Mouse (Mus musculus) midbrain, embryonic 10.5 days (tissue): ENCODE results near the gene Cradd. TPM values are rescaled to one million over a fixed set of nuclear protein-coding genes. Genes with fewer than 3 reads are reported as not detected.

Experiments used
- DNase-seq: peaks from one replicate; pipeline ENCODE4 v3.0.0-alpha.2; 2017; ENCODE audit warnings: low spot score
- H3K27ac ChIP-seq: fragments of 300-500 bp; sonication (generic); replicated peaks from 2 replicates; pipeline ENCODE4 v1.5.1; 2016; ENCODE audit warnings: mild to moderate bottlenecking
- H3K27me3 ChIP-seq: fragments of 300-500 bp; sonication (generic); 2 replicates; pipeline ENCODE4 v1.6.1; 2016; ENCODE audit warnings: low read depth, mild to moderate bottlenecking; ENCODE audit not compliant: poor library complexity, severe bottlenecking
- H3K36me3 ChIP-seq: fragments of 300-500 bp; sonication (generic); 2 replicates; pipeline ENCODE4 v1.6.1; 2016; ENCODE audit warnings: mild to moderate bottlenecking, moderate library complexity
- H3K4me1 ChIP-seq: fragments of 300-500 bp; sonication (generic); 2 replicates; pipeline ENCODE4 v1.6.1; 2016
- H3K4me3 ChIP-seq: fragments of 300-500 bp; sonication (generic); 2 replicates; pipeline ENCODE4 v1.5.1; 2016; ENCODE audit warnings: mild to moderate bottlenecking, moderate library complexity
- H3K9me3 ChIP-seq: fragments of 300-500 bp; sonication (generic); replicated peaks from 2 replicates; pipeline ENCODE4 v1.6.1; 2016; ENCODE audit warnings: mild to moderate bottlenecking
- WGBS: fragments of 180-500 bp; shearing (Covaris S2); methylation state at CpG from one replicate; pipeline ENCODE4 v1.1.7; 2016; 5-methylcytosine and 5-hydroxymethylcytosine counted together
- polyA plus RNA-seq: library from polyadenylated mRNA; unstranded; fragments of >200 nt; fragmentation: Nextera tagmentation; extraction: Ambion mirVana; gene quantifications from 2 replicates; pipeline ENCODE4 v1.2.1, GENCODE M21; 2016

The Cradd gene
- polyA plus RNA-seq, 1 experiment from 2014 or later = 14.4 TPM

GRCm38 (mm10) chr10:95174260-95174659, 149.7 kb downstream of the Cradd start:
- no peaks in the 10 kb centered on the region for H3K36me3 ChIP-seq
- no peak for DNase-seq
- peaks cover 22% of the 10 kb centered on the region for H3K4me1 ChIP-seq
- H3K9me3 ChIP-seq = no peaks in the 10 kb centered on the region
- 74% methylated on average over 6 of the region's 6 CpGs for WGBS
- H3K27ac ChIP-seq = no peak overlapping the region
- 0 out of 2 replicates have a peak, but pooled peaks cover 4% of the 10 kb centered on the region for H3K27me3 ChIP-seq
- H3K4me3 ChIP-seq = no peak overlapping the region

- 0 out of 2 replicates have a peak, but pooled peaks cover 4% of the 10 kb centered on the region for H3K27me3 ChIP-seq
- DNase-seq = no peak
- H3K27ac ChIP-seq = no peak overlapping the region
- no peaks in the 10 kb centered on the region for H3K36me3 ChIP-seq
- no peaks in the 10 kb centered on the region for H3K9me3 ChIP-seq
- H3K4me1 ChIP-seq = peaks cover 21% of the 10 kb centered on the region
- 89% methylated on average over 9 of the region's 9 CpGs for WGBS
- no peak overlapping the region for H3K4me3 ChIP-seq
Measured at GRCm38 (mm10) chr10:95170721-95171354, 153.1 kb downstream of the Cradd start.

GRCm38 (mm10) chr10:95164949-95165348, 159.0 kb downstream of the Cradd start:
- Histone ChIP-seq H3K4me1 (no peaks in the 10 kb centered on the region), H3K9me3 (no peaks in the 10 kb centered on the region), H3K36me3 (no peaks in the 10 kb centered on the region), H3K4me3 (no peak overlapping the region), H3K27me3 (no peaks in the 10 kb centered on the region), H3K27ac (no peak overlapping the region)
- WGBS = 87% methylated on average over 2 of the region's 2 CpGs
- DNase-seq = no peak

- Histone ChIP-seq H3K36me3 (no peaks in the 10 kb centered on the region), H3K9me3 (no peaks in the 10 kb centered on the region), H3K4me1 (no peaks in the 10 kb centered on the region), H3K27me3 (no peaks in the 10 kb centered on the region), H3K4me3 (no peak overlapping the region), H3K27ac (no peak overlapping the region)
- no peak for DNase-seq
- 67% methylated on average over 8 of the region's 8 CpGs for WGBS
Measured at GRCm38 (mm10) chr10:95162691-95163374, 161.1 kb downstream of the Cradd start.

- Histone ChIP-seq H3K9me3 (no peaks in the 10 kb centered on the region), H3K4me3 (no peak overlapping the region), H3K36me3 (no peaks in the 10 kb centered on the region), H3K4me1 (no peaks in the 10 kb centered on the region), H3K27me3 (no peaks in the 10 kb centered on the region), H3K27ac (no peak overlapping the region)
- WGBS = 79% methylated on average over 9 of the region's 9 CpGs
- DNase-seq = no peak
Measured at GRCm38 (mm10) chr10:95159675-95160256, 164.2 kb downstream of the Cradd start.

GRCm38 (mm10) chr10:95156410-95156809, 167.5 kb downstream of the Cradd start:
- no peak for DNase-seq
- no peak overlapping the region for H3K4me3 ChIP-seq
- H3K27ac ChIP-seq = no peak overlapping the region
- H3K4me1 ChIP-seq = no peaks in the 10 kb centered on the region
- no peaks in the 10 kb centered on the region for H3K36me3 ChIP-seq
- no peaks in the 10 kb centered on the region for H3K9me3 ChIP-seq
- WGBS = 91% methylated on average over 5 of the region's 7 CpGs
- H3K27me3 ChIP-seq = no peaks in the 10 kb centered on the region

GRCm38 (mm10) chr10:95154675-95155074, 169.3 kb downstream of the Cradd start:
- Histone ChIP-seq H3K27ac (no peak overlapping the region), H3K36me3 (no peaks in the 10 kb centered on the region), H3K27me3 (no peaks in the 10 kb centered on the region), H3K9me3 (no peaks in the 10 kb centered on the region), H3K4me1 (no peaks in the 10 kb centered on the region), H3K4me3 (no peak overlapping the region)
- DNase-seq = no peak
- WGBS = 91% methylated on average over 1 of the region's 1 CpGs

GRCm38 (mm10) chr10:95153224-95153623, 170.7 kb downstream of the Cradd start:
- no peaks in the 10 kb centered on the region for H3K9me3 ChIP-seq
- no peak overlapping the region for H3K27ac ChIP-seq
- WGBS = 82% methylated on average over 7 of the region's 7 CpGs
- DNase-seq = no peak
- H3K27me3 ChIP-seq = no peaks in the 10 kb centered on the region
- no peaks in the 10 kb centered on the region for H3K36me3 ChIP-seq
- H3K4me3 ChIP-seq = no peak overlapping the region
- H3K4me1 ChIP-seq = no peaks in the 10 kb centered on the region

GRCm38 (mm10) chr10:95152503-95152989, 171.4 kb downstream of the Cradd start:
- Histone ChIP-seq H3K27ac (no peak overlapping the region), H3K4me1 (no peaks in the 10 kb centered on the region), H3K36me3 (no peaks in the 10 kb centered on the region), H3K27me3 (no peaks in the 10 kb centered on the region), H3K9me3 (no peaks in the 10 kb centered on the region), H3K4me3 (no peak overlapping the region)
- WGBS = 86% methylated on average over 9 of the region's 9 CpGs
- DNase-seq = no peak

GRCm38 (mm10) chr10:95151012-95151768, 172.7 kb downstream of the Cradd start:
- no peak for DNase-seq
- H3K27ac ChIP-seq = no peak overlapping the region
- no peaks in the 10 kb centered on the region for H3K27me3 ChIP-seq

GRCm38 (mm10) chr10:95149666-95150065, 174.3 kb downstream of the Cradd start:
- H3K36me3 ChIP-seq = no peaks in the 10 kb centered on the region
- no peaks in the 10 kb centered on the region for H3K9me3 ChIP-seq
- no peaks in the 10 kb centered on the region for H3K27me3 ChIP-seq
- no peak for DNase-seq
- H3K27ac ChIP-seq = no peak overlapping the region
- WGBS = 33% methylated on average over 1 of the region's 1 CpGs
- peaks cover 25% of the 10 kb centered on the region for H3K4me1 ChIP-seq
- H3K4me3 ChIP-seq = no peak overlapping the region

More at GRCm38 (mm10) chr10:95151012-95151768, 172.7 kb downstream of the Cradd start:
- no peaks in the 10 kb centered on the region for H3K36me3 ChIP-seq
- peaks cover 11% of the 10 kb centered on the region for H3K4me1 ChIP-seq
- 93% methylated on average over 6 of the region's 6 CpGs for WGBS
- no peaks in the 10 kb centered on the region for H3K9me3 ChIP-seq
- H3K4me3 ChIP-seq = no peak overlapping the region

GRCm38 (mm10) chr10:95148641-95149040, 175.3 kb downstream of the Cradd start:
- H3K27me3 ChIP-seq = no peaks in the 10 kb centered on the region
- WGBS = 88% methylated on average over 3 of the region's 3 CpGs
- no peak overlapping the region for H3K4me3 ChIP-seq
- no peak for DNase-seq
- H3K4me1 ChIP-seq = peaks cover 35% of the 10 kb centered on the region
- H3K27ac ChIP-seq = no peak overlapping the region
- no peaks in the 10 kb centered on the region for H3K36me3 ChIP-seq
- H3K9me3 ChIP-seq = no peaks in the 10 kb centered on the region
